Mouse (Mus musculus) adrenal gland, postnatal 10 days (tissue): ENCODE measurements around the gene Ubr7. TPM values are rescaled to one million over a fixed set of nuclear protein-coding genes. Genes with fewer than 3 reads are reported as not detected.

ENCODE experiments used
- DNase-seq: peaks from one replicate; pipeline ENCODE4 v3.0.0; 2021; ENCODE audit warnings: mixed read lengths
- total RNA-seq, 2 experiments: library from RNA; stranded (reverse); gene quantifications; 2 replicates each; pipeline ENCODE4 v1.2.3; 2021

Gene Ubr7
- total RNA-seq, 2 experiments from 2014 or later, result 34.1 to 37.0 TPM

DNA sequence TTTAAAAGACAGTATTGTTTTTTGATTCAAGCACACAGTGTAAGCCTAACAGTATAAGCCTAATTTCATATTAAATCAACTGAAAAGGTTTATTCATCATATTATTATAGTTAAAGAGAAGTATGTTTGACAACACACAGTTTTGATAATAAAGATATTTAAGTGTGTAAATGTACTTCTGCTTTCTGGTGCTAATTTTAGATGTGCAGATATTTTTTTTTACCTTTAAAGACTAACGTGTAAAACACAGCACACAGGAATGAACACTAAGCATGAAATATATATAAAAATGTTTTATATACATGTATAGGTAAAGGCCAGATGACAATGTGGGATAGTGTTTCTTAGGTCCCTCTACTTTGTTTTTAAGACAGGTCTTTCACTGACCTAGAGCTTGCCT lies 69.4 kb downstream of the Ubr7 start:
- DNase-seq, result no peak

Other genes with a start within 250 kb of the Ubr7 start
- 1,000 to 10,000 TPM; 1,052 to 1,140 TPM for gene Chga, start 203.0 kb upstream of the Ubr7 start, total RNA-seq
- 10 to 100 TPM; 98.3 to 99.2 TPM for gene Itpk1, start 53.0 kb upstream of the Ubr7 start, total RNA-seq
- 1 to 10 TPM; 6.4 to 9.2 TPM for gene Moap1, start 14.3 kb upstream of the Ubr7 start, total RNA-seq
- 1 to 10 TPM; 4.6 to 5.1 TPM for gene Tmem251, start 14.2 kb upstream of the Ubr7 start, total RNA-seq
- not detected for gene Gm28051, start 202 bp upstream of the Ubr7 start, total RNA-seq
- 10 to 100 TPM; 12.7 to 12.9 TPM for gene Gon7, start 164 bp upstream of the Ubr7 start, total RNA-seq
- gene Gm20604, start 705 bp downstream of the Ubr7 start, total RNA-seq, result 1 to 10 TPM; 6.5 to 6.6 TPM
- gene Btbd7, start 120.5 kb downstream of the Ubr7 start, total RNA-seq, result 10 to 100 TPM; 37.9 to 43.9 TPM
- not detected for gene Cox8c, start 141.3 kb downstream of the Ubr7 start, total RNA-seq
- 1 to 10 TPM; 3.0 to 6.2 TPM for gene Unc79, start 190.9 kb downstream of the Ubr7 start, total RNA-seq